16 mouse cellular contexts compared by ENCODE assay signal in genomic region chr10:60031985-60032384, GRCm38 (mm10). TPM values are rescaled to one million over a fixed set of nuclear protein-coding genes. Genes with fewer than 3 reads are reported as not detected.
A peak's percentile ranks its signal among the peaks of the same experiment; 100 is the strongest.
DNase-seq lines count a peak whose midpoint lies in the region; ATAC-seq and TF ChIP-seq lines count a peak whose summit lies in the region.
"Had no signal": no experiment of that assay in that cellular context is flagged by ENCODE, and none has a peak within 500 bp of the region (broad histone marks: within the 10 kb centered on the region; RNA-seq: fewer than 3 reads in every experiment).

No protein-coding gene starts in this region.

- TF ChIP-seq POLR2A in olfactory bulb, adult 2 months (IDR thresholded peaks at IDR 0.05; ENCODE audit: insufficient read depth, low read depth, low read length), result no peak

- no peaks in the 10 kb centered on the region for H3K9me3 ChIP-seq in forebrain, postnatal 0 days (ENCODE audit: low read length)
- H3K9me3 ChIP-seq: limb, embryonic 15.5 days had no signal

- H3K27me3 ChIP-seq in forebrain, postnatal 0 days (ENCODE audit: insufficient read depth, low read length), result no peaks in the 10 kb centered on the region
- H3K27me3 ChIP-seq: limb, embryonic 15.5 days had no signal

- H3K4me1 ChIP-seq in brown adipose tissue, adult 24 weeks (ENCODE audit: control insufficient read depth, insufficient read depth, insufficient read length, low read length), result peaks cover 12% of the 10 kb centered on the region
- peaks cover 21% of the 10 kb centered on the region; the same call in 1 of the 2 replicates for H3K4me1 ChIP-seq in forebrain, postnatal 0 days (ENCODE audit: insufficient read depth)
- peaks cover 32% of the 10 kb centered on the region for H3K4me1 ChIP-seq in olfactory bulb, adult 2 months (ENCODE audit: control insufficient read depth, insufficient read depth, low read length)

- no peak overlapping the region for H3K4me3 ChIP-seq in layer of hippocampus, adult 2 months
- no peak overlapping the region for H3K4me3 ChIP-seq in brown adipose tissue, adult 24 weeks (ENCODE audit: insufficient read depth, low read depth, low read length)
- no peak overlapping the region for H3K4me3 ChIP-seq in forebrain, postnatal 0 days (ENCODE audit: low read depth, low read length)
- no peak overlapping the region for H3K4me3 ChIP-seq in olfactory bulb, adult 2 months (ENCODE audit: insufficient read depth, low read depth, low read length)
- H3K4me3 ChIP-seq: left cerebral cortex, adult 2 months; limb, embryonic 15.5 days had no signal

- H3K9ac ChIP-seq in forebrain, postnatal 0 days, result no peak overlapping the region
- H3K9ac ChIP-seq: limb, embryonic 15.5 days; lung, embryonic 14.5 days had no signal

- peak; percentile 44 for ATAC-seq in forebrain, postnatal 0 days
- ATAC-seq: activated CD4-positive, CD25-positive, alpha-beta regulatory T cell, adult 4 months had no signal

- 34% methylated on average over 2 of the region's 2 CpGs for WGBS in forebrain, postnatal 0 days
- 41% methylated on average over 2 of the region's 2 CpGs for WGBS in olfactory bulb, adult 2 months

- no peaks in the 10 kb centered on the region for H3K36me3 ChIP-seq in forebrain, postnatal 0 days (ENCODE audit: insufficient read depth)
- H3K36me3 ChIP-seq: limb, embryonic 15.5 days had no signal

- no peak for DNase-seq in layer of hippocampus, adult 2 months (ENCODE audit: low spot score in 2 of 2)
- DNase-seq in layer of hippocampus, adult 11-12 months (ENCODE audit: low spot score), result no peak
- DNase-seq in forebrain, postnatal 0 days, result peak; percentile 38
- DNase-seq in thymus, postnatal 36 days, result no peak
- no peak for DNase-seq in cerebellum, adult 18-20 months
- DNase-seq: cerebellum, adult 9-10 months; gastrocnemius, postnatal 10 days; kidney, adult 18-20 months; kidney, postnatal 36 days; spleen, adult 18-20 months had no signal

- no peak for TF ChIP-seq CTCF in layer of hippocampus, adult 2 months (conservative IDR thresholded peaks at IDR 0.05)
- TF ChIP-seq CTCF in forebrain, postnatal 0 days (IDR thresholded peaks at IDR 0.05; ENCODE audit: low read depth), result no peak
- no peak for TF ChIP-seq CTCF in olfactory bulb, adult 2 months (IDR thresholded peaks at IDR 0.05; ENCODE audit: insufficient read depth, low read depth, low read length)

- H3K4me2 ChIP-seq in forebrain, postnatal 0 days (ENCODE audit: low read depth), result no peak overlapping the region
- H3K4me2 ChIP-seq: limb, embryonic 15.5 days; lung, embryonic 14.5 days had no signal

- H3K27ac ChIP-seq in layer of hippocampus, adult 2 months, result 0 out of 2 replicates have a peak overlapping the region, but pooled peaks have one; percentile 4
- H3K27ac ChIP-seq in brown adipose tissue, adult 24 weeks (replicated peaks; ENCODE audit: low read depth, low read length), result peak overlapping the region; percentile 10; the same call in 1 of the 2 replicates
- peak overlapping the region; percentile 36; the same call in 1 of the 2 replicates for H3K27ac ChIP-seq in forebrain, postnatal 0 days (ENCODE audit: low read depth, low read length)
- peak overlapping the region; percentile 77 for H3K27ac ChIP-seq in olfactory bulb, adult 2 months (ENCODE audit: insufficient read depth, low read depth, low read length)
- H3K27ac ChIP-seq: left cerebral cortex, adult 2 months; limb, embryonic 15.5 days had no signal

RNA-seq across cellular contexts. Expression of gene Anapc16, which starts 29.1 kb away (rescaled TPM):
- total RNA-seq in layer of hippocampus, adult 2 months (2021), result 10 to 100 TPM; 64.8 to 71.4 TPM
- 59.1 and 60.8 TPM in 2 replicates for polyA plus RNA-seq in brown adipose tissue, adult 24 weeks (2012; ENCODE audit: insufficient read depth, insufficient read length, missing spikeins)
- total RNA-seq in forebrain, postnatal 0 days (2014; rRNA removed), result 98.6 and 115 TPM in 2 replicates
- 109 and 117 TPM in 2 replicates for polyA plus RNA-seq in forebrain, postnatal 0 days (2015; fragmentation: Nextera tagmentation; extraction: Ambion mirVana)
- polyA plus RNA-seq in olfactory bulb, adult 2 months (2012; ENCODE audit: insufficient read depth, insufficient read length, low replicate concordance, missing spikeins), result not detected in 2 replicates

RNA-seq across cellular contexts. Expression of gene Ascc1, which starts 29.4 kb away (rescaled TPM):
- 10 to 100 TPM; 15.3 to 17.2 TPM for total RNA-seq in layer of hippocampus, adult 2 months (2021)
- polyA plus RNA-seq in brown adipose tissue, adult 24 weeks (2012; ENCODE audit: insufficient read depth, insufficient read length, missing spikeins), result 19.2 and 20.6 TPM in 2 replicates
- 20.0 and 24.3 TPM in 2 replicates for total RNA-seq in forebrain, postnatal 0 days (2014; rRNA removed)
- 43.8 and 50.5 TPM in 2 replicates for polyA plus RNA-seq in forebrain, postnatal 0 days (2015; fragmentation: Nextera tagmentation; extraction: Ambion mirVana)
- not detected in 2 replicates for polyA plus RNA-seq in olfactory bulb, adult 2 months (2012; ENCODE audit: insufficient read depth, insufficient read length, low replicate concordance, missing spikeins)

Comparison
In these comparisons a context has a peak if more than half of its experiments do, and no peak if none do; other contexts are left out.
1. H3K27ac ChIP-seq: peak in every context shown above with its lines; median percentile 77 in olfactory bulb, adult 2 months; 36 in forebrain, postnatal 0 days; 10 in brown adipose tissue, adult 24 weeks; 4 in layer of hippocampus, adult 2 months.
2. RNA of gene Ascc1, which starts 29.4 kb away (polyA plus RNA-seq): 43.8 to 50.5 TPM in forebrain, postnatal 0 days and 19.2 to 20.6 TPM in brown adipose tissue, adult 24 weeks; not detected in olfactory bulb, adult 2 months; every median in the first group is over 10 times any median in the second.